Mouse (Mus musculus) heart, embryonic 13.5 days (tissue): ENCODE results near the gene Hist1h2bq. TPM values are rescaled to one million over a fixed set of nuclear protein-coding genes. Genes with fewer than 3 reads are reported as not detected.
A peak's percentile ranks its signal among the peaks of the same experiment; 100 is the strongest.
"Not testable (repeated sequence)": the region's sequence is repeated elsewhere in the genome, so short reads cannot be mapped to it uniquely, and the experiment has no call there.

Experiments used
- ATAC-seq: fragments of 200-750 bp; cut with Nextera tagmentation; 2 replicates; pipeline ENCODE4 v1.8.0; 2017; ENCODE audit warnings: moderate TSS enrichment; ENCODE audit not compliant: insufficient number of reproducible peaks, low FRiP score, low TSS enrichment; ENCODE audit errors: extremely low read depth
- H3K27ac ChIP-seq: fragments of 300-500 bp; sonication (generic); replicated peaks from 2 replicates; pipeline ENCODE4 v1.5.1; 2015; ENCODE audit warnings: moderate library complexity, mild to moderate bottlenecking, inconsistent platforms
- H3K27me3 ChIP-seq: fragments of 300-500 bp; sonication (generic); replicated peaks from 2 replicates; pipeline ENCODE4 v1.6.1; 2015; ENCODE audit warnings: mild to moderate bottlenecking, inconsistent platforms
- H3K36me3 ChIP-seq: fragments of 300-500 bp; sonication (generic); 2 replicates; pipeline ENCODE4 v1.6.1; 2015; ENCODE audit warnings: mild to moderate bottlenecking, inconsistent platforms
- H3K4me1 ChIP-seq: fragments of 300-500 bp; sonication (generic); 2 replicates; pipeline ENCODE4 v1.6.1; 2015; ENCODE audit warnings: inconsistent platforms
- H3K4me2 ChIP-seq: fragments of 300-500 bp; sonication (generic); 2 replicates; pipeline ENCODE4 v1.6.1; 2015; ENCODE audit warnings: inconsistent platforms, mild to moderate bottlenecking, moderate library complexity
- H3K4me3 ChIP-seq: fragments of 300-500 bp; sonication (generic); 2 replicates; pipeline ENCODE4 v1.5.1; 2015; ENCODE audit warnings: moderate library complexity, mild to moderate bottlenecking, inconsistent platforms
- H3K9ac ChIP-seq: fragments of 300-500 bp; sonication (generic); 2 replicates; pipeline ENCODE4 v1.6.1; 2015; ENCODE audit warnings: inconsistent platforms, mild to moderate bottlenecking, moderate library complexity
- H3K9me3 ChIP-seq: fragments of 300-500 bp; sonication (generic); 2 replicates; pipeline ENCODE4 v1.6.1; 2016; ENCODE audit warnings: inconsistent platforms
- WGBS: fragments of 180-500 bp; shearing (Covaris S2); methylation state at CpG from one replicate; pipeline ENCODE4 v1.1.7; 2015; ENCODE audit warnings: mixed read lengths; 5-methylcytosine and 5-hydroxymethylcytosine counted together
- polyA plus RNA-seq: library from polyadenylated mRNA; unstranded; fragments of >200 nt; fragmentation: Nextera tagmentation; extraction: Ambion mirVana; gene quantifications from 2 replicates; pipeline ENCODE4 v1.2.1, GENCODE M21; 2015

The Hist1h2bq gene
- polyA plus RNA-seq, 1 experiment from 2014 or later, result 8.4 TPM

- Histone ChIP-seq H3K27me3 (no peaks in the 10 kb centered on the region), H3K4me2 (no peak overlapping the region), H3K4me3 (no peak overlapping the region), H3K9ac (no peak overlapping the region), H3K36me3 (no peaks in the 10 kb centered on the region), H3K9me3 (no peaks in the 10 kb centered on the region), H3K27ac (no peak overlapping the region), H3K4me1 (no peaks in the 10 kb centered on the region)
- no peak for ATAC-seq
- WGBS, result 80% methylated on average over 3 of the region's 3 CpGs
Measured at GRCm38 (mm10) chr13:21828511-21828910, 18.5 kb upstream of the Hist1h2bq start.

- ATAC-seq, H3K4me2 ChIP-seq, H3K9ac ChIP-seq, H3K27me3 ChIP-seq, H3K27ac ChIP-seq, H3K4me3 ChIP-seq, H3K4me1 ChIP-seq, H3K9me3 ChIP-seq, H3K36me3 ChIP-seq: not testable (repeated sequence)
- 76% methylated on average over 7 of the region's 16 CpGs for WGBS
Measured at GRCm38 (mm10) chr13:21820082-21820890, 10.3 kb upstream of the Hist1h2bq start.

- not testable (repeated sequence) for ATAC-seq, H3K4me1 ChIP-seq, H3K9me3 ChIP-seq, H3K36me3 ChIP-seq, H3K27me3 ChIP-seq
- Histone ChIP-seq H3K4me2 (peak overlapping the region; percentile 56), H3K4me3 (peak overlapping the region; percentile 32), H3K27ac (0 out of 2 replicates have a peak overlapping the region, but pooled peaks have one; percentile 45), H3K9ac (peak overlapping the region; percentile 40)
- 0% methylated on average over 14 of the region's 14 CpGs for WGBS
Measured at GRCm38 (mm10) chr13:21812092-21812491, 2.1 kb upstream of the Hist1h2bq start.

GRCm38 (mm10) chr13:21811539-21811938, 1.5 kb upstream of the Hist1h2bq start, which contains the start of gene Hist1h4m:
Gene Hist1h4m, plus strand, starts transcription at chr13:21811746.
- peak within 1 kb of the TSS; percentile 32 for H3K4me3 ChIP-seq
- H3K4me1 ChIP-seq, H3K9me3 ChIP-seq, H3K27me3 ChIP-seq, H3K36me3 ChIP-seq: not testable (repeated sequence)
- H3K4me2 ChIP-seq, result peak within 1 kb of the TSS; percentile 56
- 0 out of 2 replicates have a peak within 1 kb of the TSS, but pooled peaks have one; percentile 45 for H3K27ac ChIP-seq
- ATAC-seq, result peak; percentile 42; the same call in 1 of the 2 replicates
- H3K9ac ChIP-seq, result peak within 1 kb of the TSS; percentile 40
- WGBS, result no CpG with 5 or more reads among the region's 24 CpGs

- not testable (repeated sequence) for H3K36me3 ChIP-seq, H3K4me3 ChIP-seq, H3K4me1 ChIP-seq, ATAC-seq, H3K27ac ChIP-seq, H3K9ac ChIP-seq, H3K27me3 ChIP-seq, H3K4me2 ChIP-seq, H3K9me3 ChIP-seq
- whole genome bisulfite sequencing, result no CpG with 5 or more reads among the region's 8 CpGs
Measured at GRCm38 (mm10) chr13:21811074-21811473, 1.1 kb upstream of the Hist1h2bq start.

GRCm38 (mm10) chr13:21803058-21803457, 6.9 kb downstream of the Hist1h2bq start:
- not testable (repeated sequence) for H3K27me3 ChIP-seq, H3K4me2 ChIP-seq, H3K36me3 ChIP-seq, H3K9me3 ChIP-seq, ATAC-seq, H3K4me1 ChIP-seq, H3K27ac ChIP-seq, H3K4me3 ChIP-seq, H3K9ac ChIP-seq
- WGBS, result no CpG with 5 or more reads among the region's 4 CpGs

- not testable (repeated sequence) for ATAC-seq
Measured at GRCm38 (mm10) chr13:21797163-21797562, 12.8 kb downstream of the Hist1h2bq start.

GRCm38 (mm10) chr13:21795584-21795983, 14.4 kb downstream of the Hist1h2bq start:
- H3K4me1 ChIP-seq, result peaks cover 5% of the 10 kb centered on the region; the same call in 1 of the 2 replicates
- no peak overlapping the region for H3K4me2 ChIP-seq
- no peak overlapping the region for H3K4me3 ChIP-seq
- ATAC-seq, result no peak
- 83% methylated on average over 7 of the region's 7 CpGs for WGBS
- H3K36me3 ChIP-seq, result no peaks in the 10 kb centered on the region
- no peaks in the 10 kb centered on the region for H3K27me3 ChIP-seq
- H3K9ac ChIP-seq, result no peak overlapping the region
- H3K27ac ChIP-seq, result no peak overlapping the region
- H3K9me3 ChIP-seq, result no peaks in the 10 kb centered on the region

More at GRCm38 (mm10) chr13:21797163-21797562, 12.8 kb downstream of the Hist1h2bq start:
- not testable (repeated sequence) for H3K4me2 ChIP-seq, H3K4me3 ChIP-seq, H3K9me3 ChIP-seq, H3K4me1 ChIP-seq, H3K27me3 ChIP-seq, H3K27ac ChIP-seq, H3K9ac ChIP-seq, H3K36me3 ChIP-seq

- Histone ChIP-seq H3K9me3 (no peaks in the 10 kb centered on the region), H3K27me3 (no peaks in the 10 kb centered on the region), H3K36me3 (no peaks in the 10 kb centered on the region), H3K4me1 (peaks cover 25% of the 10 kb centered on the region), H3K4me3 (peak overlapping the region; percentile 42), H3K27ac (peak overlapping the region; percentile 42; the same call in 1 of the 2 replicates), H3K9ac (peak overlapping the region; percentile 82), H3K4me2 (peak overlapping the region; percentile 72)
- ATAC-seq, result no peak
- WGBS, result 6% methylated on average over 18 of the region's 18 CpGs
Measured at GRCm38 (mm10) chr13:21790601-21791283, 19.3 kb downstream of the Hist1h2bq start.

GRCm38 (mm10) chr13:21789925-21790324, 20.1 kb downstream of the Hist1h2bq start:
- 45% methylated on average over 6 of the region's 6 CpGs for WGBS
- Histone ChIP-seq H3K36me3 (no peaks in the 10 kb centered on the region), H3K27ac (no peak overlapping the region), H3K27me3 (no peaks in the 10 kb centered on the region), H3K9ac (no peak overlapping the region), H3K9me3 (no peaks in the 10 kb centered on the region), H3K4me1 (peaks cover 28% of the 10 kb centered on the region), H3K4me2 (no peak overlapping the region), H3K4me3 (no peak overlapping the region)
- ATAC-seq, result no peak

- H3K36me3 ChIP-seq, result no peaks in the 10 kb centered on the region
- peak overlapping the region; percentile 69 for H3K4me2 ChIP-seq
- no peak for ATAC-seq
- H3K27ac ChIP-seq, result peak overlapping the region; percentile 80
- WGBS, result 34% methylated on average over 11 of the region's 21 CpGs
- H3K4me1 ChIP-seq, result peaks cover 37% of the 10 kb centered on the region
- H3K9ac ChIP-seq, result peak overlapping the region; percentile 74
- no peaks in the 10 kb centered on the region for H3K9me3 ChIP-seq
- no peaks in the 10 kb centered on the region for H3K27me3 ChIP-seq
- peak overlapping the region; percentile 49 for H3K4me3 ChIP-seq
Measured at GRCm38 (mm10) chr13:21787760-21788593, 22.0 kb downstream of the Hist1h2bq start.
